Mouse (Mus musculus): Measurements from ENCODE around the gene Acot3. TPM values are rescaled to one million over a fixed set of nuclear protein-coding genes. Genes with fewer than 3 reads are reported as not detected.
"Not testable (repeated sequence)": the region's sequence is repeated elsewhere in the genome, so short reads cannot be mapped to it uniquely, and the experiment has no call there.

Acot3 gene
- polyA plus RNA-seq, 1 experiment = 1.3 TPM

- TF ChIP-seq CTCF (IDR thresholded peaks at IDR 0.05; ENCODE audit: extremely low read depth, insufficient read depth, low read length) = no peak
- TF ChIP-seq POLR2A (IDR thresholded peaks at IDR 0.05; ENCODE audit: extremely low read depth, insufficient read depth, low read length) = no peak
- H3K4me3 ChIP-seq (ENCODE audit: insufficient read depth, low read length) = no peak overlapping the region
Measured at GRCm38 (mm10) chr12:84064621-84065020, 12.7 kb downstream of the Acot3 start.

GRCm38 (mm10) chr12:84067752-84068151, 15.8 kb downstream of the Acot3 start:
- H3K27ac ChIP-seq (ENCODE audit: insufficient read depth, low read length) = no peak overlapping the region
- TF ChIP-seq POLR2A (IDR thresholded peaks at IDR 0.05; ENCODE audit: extremely low read depth, insufficient read depth, low read length) (no peak), CTCF (IDR thresholded peaks at IDR 0.05; ENCODE audit: extremely low read depth, insufficient read depth, low read length) (no peak)
- peaks cover 2% of the 10 kb centered on the region; the same call in 1 of the 2 replicates for H3K4me1 ChIP-seq (ENCODE audit: control insufficient read depth, insufficient read depth, low read length)
- no peak overlapping the region for H3K4me3 ChIP-seq (ENCODE audit: insufficient read depth, low read length)

More at GRCm38 (mm10) chr12:84064621-84065020, 12.7 kb downstream of the Acot3 start:
- Histone ChIP-seq H3K27ac (ENCODE audit: insufficient read depth, low read length) (no peak overlapping the region), H3K4me1 (ENCODE audit: control insufficient read depth, insufficient read depth, low read length) (peaks cover 2% of the 10 kb centered on the region; the same call in 1 of the 2 replicates)

GRCm38 (mm10) chr12:84068296-84068695, 16.4 kb downstream of the Acot3 start:
- peaks cover 2% of the 10 kb centered on the region; the same call in 1 of the 2 replicates for H3K4me1 ChIP-seq (ENCODE audit: control insufficient read depth, insufficient read depth, low read length)
- H3K27ac ChIP-seq (ENCODE audit: insufficient read depth, low read length) = no peak overlapping the region
- TF ChIP-seq POLR2A (IDR thresholded peaks at IDR 0.05; ENCODE audit: extremely low read depth, insufficient read depth, low read length) (no peak), CTCF (IDR thresholded peaks at IDR 0.05; ENCODE audit: extremely low read depth, insufficient read depth, low read length) (no peak)
- H3K4me3 ChIP-seq (ENCODE audit: insufficient read depth, low read length) = no peak overlapping the region

- peaks cover 2% of the 10 kb centered on the region; the same call in 1 of the 2 replicates for H3K4me1 ChIP-seq (ENCODE audit: control insufficient read depth, insufficient read depth, low read length)
- H3K27ac ChIP-seq (ENCODE audit: insufficient read depth, low read length) = no peak within 1 kb of the TSS
- TF ChIP-seq POLR2A (IDR thresholded peaks at IDR 0.05; ENCODE audit: extremely low read depth, insufficient read depth, low read length) (no peak), CTCF (IDR thresholded peaks at IDR 0.05; ENCODE audit: extremely low read depth, insufficient read depth, low read length) (no peak)
- H3K4me3 ChIP-seq (ENCODE audit: insufficient read depth, low read length) = peak within 1 kb of the TSS; percentile 55
Measured at GRCm38 (mm10) chr12:84068986-84069385, 17.0 kb downstream of the Acot3 start, which contains the start of gene Acot5. TSS of gene Acot5 (plus strand) at chr12:84069325.

GRCm38 (mm10) chr12:84069582-84069981, 17.6 kb downstream of the Acot3 start:
- H3K4me3 ChIP-seq (ENCODE audit: insufficient read depth, low read length) = peak overlapping the region; percentile 55
- not testable (repeated sequence) for H3K27ac ChIP-seq (ENCODE audit: insufficient read depth, low read length)

GRCm38 (mm10) chr12:84071696-84072095, 19.8 kb downstream of the Acot3 start:
- Histone ChIP-seq H3K27ac (ENCODE audit: insufficient read depth, low read length) (no peak overlapping the region), H3K4me1 (ENCODE audit: control insufficient read depth, insufficient read depth, low read length) (peaks cover 2% of the 10 kb centered on the region; the same call in 1 of the 2 replicates), H3K4me3 (ENCODE audit: insufficient read depth, low read length) (no peak overlapping the region)
- TF ChIP-seq CTCF (IDR thresholded peaks at IDR 0.05; ENCODE audit: extremely low read depth, insufficient read depth, low read length) = no peak

More at GRCm38 (mm10) chr12:84069582-84069981, 17.6 kb downstream of the Acot3 start:
- H3K4me1 ChIP-seq (ENCODE audit: control insufficient read depth, insufficient read depth, low read length) = not testable (repeated sequence)

- Histone ChIP-seq H3K4me1 (ENCODE audit: control insufficient read depth, insufficient read depth, low read length) (no peaks in the 10 kb centered on the region), H3K4me3 (ENCODE audit: insufficient read depth, low read length) (no peak overlapping the region), H3K27ac (ENCODE audit: insufficient read depth, low read length) (no peak overlapping the region)
- no peak for TF ChIP-seq CTCF (IDR thresholded peaks at IDR 0.05; ENCODE audit: extremely low read depth, insufficient read depth, low read length)
- no peak for TF ChIP-seq POLR2A (IDR thresholded peaks at IDR 0.05; ENCODE audit: extremely low read depth, insufficient read depth, low read length)
Measured at GRCm38 (mm10) chr12:84077371-84077990, 25.5 kb downstream of the Acot3 start.

- H3K27ac ChIP-seq (ENCODE audit: insufficient read depth, low read length) = no peak overlapping the region
- H3K4me1 ChIP-seq (ENCODE audit: control insufficient read depth, insufficient read depth, low read length) = no peaks in the 10 kb centered on the region
- TF ChIP-seq POLR2A (IDR thresholded peaks at IDR 0.05; ENCODE audit: extremely low read depth, insufficient read depth, low read length) (no peak), CTCF (IDR thresholded peaks at IDR 0.05; ENCODE audit: extremely low read depth, insufficient read depth, low read length) (no peak)
- no peak overlapping the region for H3K4me3 ChIP-seq (ENCODE audit: insufficient read depth, low read length)
Measured at GRCm38 (mm10) chr12:84083842-84084241, 31.9 kb downstream of the Acot3 start.

GRCm38 (mm10) chr12:84084581-84084980, 32.6 kb downstream of the Acot3 start:
- H3K4me1 ChIP-seq (ENCODE audit: control insufficient read depth, insufficient read depth, low read length) = no peaks in the 10 kb centered on the region
- H3K27ac ChIP-seq (ENCODE audit: insufficient read depth, low read length) = no peak overlapping the region
- H3K4me3 ChIP-seq (ENCODE audit: insufficient read depth, low read length) = no peak overlapping the region
- TF ChIP-seq CTCF (IDR thresholded peaks at IDR 0.05; ENCODE audit: extremely low read depth, insufficient read depth, low read length) (no peak), POLR2A (IDR thresholded peaks at IDR 0.05; ENCODE audit: extremely low read depth, insufficient read depth, low read length) (no peak)

- H3K27ac ChIP-seq (ENCODE audit: insufficient read depth, low read length); H3K4me1 ChIP-seq (ENCODE audit: control insufficient read depth, insufficient read depth, low read length); H3K4me3 ChIP-seq (ENCODE audit: insufficient read depth, low read length): not testable (repeated sequence)
Measured at GRCm38 (mm10) chr12:84094666-84095065, 42.7 kb downstream of the Acot3 start.
